Mouse (Mus musculus) neural tube, embryonic 10.5 days (tissue): Measurements from ENCODE around the gene Lipi.

ENCODE experiments used
- DNase-seq: peaks from one replicate; pipeline ENCODE4 v3.0.0-alpha.2; 2017; ENCODE audit warnings: low spot score; ENCODE audit errors: extremely low spot score

The Lipi gene

DNA sequence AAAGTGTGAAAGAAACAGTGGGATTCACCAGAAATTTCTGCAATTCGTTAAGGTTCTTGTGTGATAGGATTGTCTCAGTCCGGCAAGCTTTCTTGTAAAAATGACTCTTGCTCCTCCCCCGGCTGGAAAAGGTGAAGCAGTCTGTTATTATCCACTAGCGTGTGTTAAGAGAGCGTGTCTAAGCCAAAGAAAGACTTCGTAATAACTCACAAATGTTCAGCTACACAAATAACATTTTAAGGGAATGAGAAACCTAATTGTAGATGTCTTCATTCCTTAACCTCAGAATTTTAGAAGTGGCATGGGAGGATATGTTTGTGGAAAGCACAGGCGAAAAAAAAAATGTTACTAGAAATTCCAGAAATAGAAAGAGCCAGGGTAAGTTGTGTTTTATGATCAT lies at the start of gene Lipi:
TSS of gene Lipi (minus strand) at position 101 of the 400 bp plus-strand sequence.
- DNase-seq: no peak

DNA sequence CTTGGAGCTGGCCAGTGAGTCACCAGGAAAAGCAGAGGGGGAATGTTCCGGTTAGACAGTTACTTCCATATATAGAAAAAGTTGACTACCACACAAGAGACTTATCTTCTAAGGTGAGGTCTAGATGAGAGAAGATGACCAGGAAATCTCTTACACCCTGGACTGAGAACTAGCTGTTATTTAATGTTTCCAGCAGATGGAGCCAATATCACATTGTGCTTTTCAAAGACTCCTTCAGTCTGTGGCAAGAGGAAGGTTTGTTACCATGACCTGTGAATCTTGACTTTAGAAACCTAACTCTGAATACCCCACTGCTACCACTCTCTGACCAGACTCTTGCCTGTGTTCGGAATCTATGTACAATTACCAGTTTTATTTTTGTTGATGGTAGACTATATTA lies 42.0 kb upstream of the Lipi start:
- DNase-seq: no peak

DNA sequence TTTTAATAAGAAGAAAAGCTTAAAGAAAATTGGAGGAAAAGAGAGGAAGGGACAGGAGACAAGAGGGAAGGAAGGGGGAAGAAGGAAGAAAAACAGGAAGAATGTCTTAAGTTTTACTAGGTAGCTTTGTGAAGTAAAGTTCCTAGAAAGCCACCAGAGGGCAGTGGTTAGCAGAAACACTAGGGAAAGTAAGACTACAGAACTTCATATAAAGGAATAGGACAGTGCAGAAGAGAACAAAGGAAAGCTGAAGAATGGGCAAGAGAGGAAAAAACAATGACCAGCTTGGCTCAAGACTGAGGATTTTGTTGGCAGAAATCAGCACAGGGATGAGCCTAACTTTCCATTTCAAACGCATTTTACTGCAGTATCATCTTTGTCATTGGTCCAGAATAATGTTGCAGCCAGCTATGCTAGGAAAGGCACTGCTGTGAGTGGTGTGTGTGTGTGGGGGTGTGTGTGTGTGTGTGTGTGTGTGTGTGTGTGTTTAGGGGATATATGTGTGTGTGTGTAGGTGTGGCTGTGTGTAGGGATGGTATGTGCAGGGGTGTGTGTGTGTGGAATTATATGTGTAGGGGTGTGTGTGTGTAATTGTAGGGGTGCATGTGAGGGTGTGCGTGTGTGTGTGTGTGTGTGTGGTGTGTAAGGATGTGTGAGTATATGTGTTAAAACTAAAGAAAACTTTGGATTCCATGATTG lies 31.9 kb upstream of the Lipi start:
- DNase-seq: no peak

DNA sequence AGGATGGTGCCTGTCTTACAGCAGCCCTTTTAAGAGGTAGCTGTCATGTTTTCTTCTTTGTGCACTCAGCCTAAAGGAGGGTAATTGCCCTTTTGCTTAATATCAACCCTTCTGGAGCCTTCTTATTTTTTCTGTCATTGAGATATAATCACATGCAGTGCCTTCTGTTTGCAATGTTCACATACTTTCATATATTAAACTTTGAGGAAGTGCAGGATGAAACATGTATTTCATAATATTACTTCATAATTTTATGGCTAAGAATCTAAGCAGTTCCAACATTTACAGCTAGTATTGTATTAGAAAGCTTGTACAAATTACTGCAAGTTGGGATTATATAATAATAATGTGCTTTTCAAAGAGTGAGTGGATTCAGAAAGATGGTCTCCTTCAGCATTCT lies 26.7 kb upstream of the Lipi start:
- DNase-seq: no peak

DNA sequence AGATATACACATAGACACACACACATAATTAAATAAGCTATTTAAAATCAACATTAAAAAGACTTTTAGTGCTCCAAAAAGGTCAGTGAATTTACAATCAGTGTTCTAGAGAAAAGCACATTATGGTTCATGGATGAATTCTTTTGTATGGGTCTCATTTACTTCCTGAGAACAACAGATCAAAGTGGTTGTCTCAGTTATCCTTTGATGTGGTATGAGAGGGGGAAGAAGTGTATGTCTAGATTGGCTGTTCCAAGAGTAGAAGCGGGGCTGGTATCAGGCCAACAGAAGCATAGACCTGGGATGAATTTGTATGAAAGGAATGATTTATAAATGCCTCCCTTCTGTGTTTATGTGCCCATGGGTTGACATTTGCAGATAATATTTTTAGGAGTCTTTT lies 20.6 kb upstream of the Lipi start:
- no peak for DNase-seq

DNA sequence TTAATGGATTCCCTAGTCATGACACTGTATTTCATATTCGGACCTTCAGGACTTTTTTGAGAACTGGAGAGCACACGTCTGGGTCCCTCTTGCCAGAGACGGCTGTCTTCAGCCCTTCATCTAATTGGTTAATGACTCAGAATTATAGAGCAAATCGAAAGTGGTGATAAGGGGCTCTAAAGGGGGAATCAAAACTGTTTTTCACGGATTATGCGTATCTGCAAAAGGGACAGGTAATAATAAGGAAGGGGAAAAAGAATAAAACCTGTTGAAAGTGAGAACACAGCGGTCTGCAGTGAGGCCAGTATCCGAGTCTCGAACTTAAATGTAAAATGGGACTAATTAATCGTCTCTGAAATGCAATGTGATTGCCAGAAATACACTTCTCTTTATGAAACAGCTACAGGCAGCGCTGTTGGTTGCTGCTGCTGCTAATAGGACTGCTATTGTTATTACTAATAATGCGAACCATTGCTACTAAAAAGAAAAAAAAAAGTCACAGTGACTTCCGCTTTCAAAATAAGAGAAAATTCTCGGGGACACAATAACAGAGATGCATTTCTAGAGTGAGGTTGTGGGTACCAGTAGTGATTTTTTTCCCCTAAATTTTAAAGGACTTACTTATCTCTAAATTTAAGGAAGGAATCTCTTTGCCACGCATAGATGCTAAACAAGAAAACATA lies 7.8 kb upstream of the Lipi start:
- DNase-seq: no peak

DNA sequence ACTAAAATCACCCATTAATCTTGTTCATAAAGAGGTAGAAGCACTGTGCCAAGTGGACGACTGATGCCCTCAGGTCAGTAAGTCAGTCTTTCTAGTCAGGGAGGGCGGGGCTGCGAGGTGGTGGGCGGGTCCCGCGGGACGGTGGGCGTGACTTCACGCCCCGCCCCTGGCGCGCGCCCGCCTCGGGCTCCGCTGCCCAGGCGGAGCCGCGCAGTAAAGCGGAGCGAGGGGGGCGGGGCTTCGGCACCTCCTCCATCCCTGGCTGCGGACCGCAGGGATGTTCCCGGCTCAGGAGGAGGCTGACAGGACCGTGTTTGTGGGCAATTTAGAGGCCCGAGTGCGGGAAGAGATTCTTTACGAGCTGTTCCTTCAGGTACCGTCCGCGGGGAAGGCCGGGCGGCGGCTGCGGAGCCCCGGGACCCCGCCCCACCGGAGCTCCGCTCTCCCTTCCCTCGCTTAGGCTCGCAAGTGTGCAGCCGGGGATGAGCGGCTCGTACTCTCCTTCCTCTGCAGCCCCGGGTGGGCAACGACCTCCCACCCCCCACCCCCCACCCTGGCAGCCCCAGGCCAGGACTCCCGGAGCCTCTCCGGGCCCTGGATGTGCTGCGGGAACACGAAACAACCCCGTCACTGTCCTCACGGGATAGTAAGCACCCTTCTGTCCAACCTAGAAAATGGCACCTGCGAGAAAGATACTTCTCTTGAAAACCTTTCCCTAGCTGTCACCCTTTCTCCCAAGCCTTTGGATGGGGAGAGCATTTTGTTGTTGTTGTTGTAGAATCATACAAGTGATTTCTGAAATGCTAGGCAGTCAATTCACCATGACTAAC lies 7.0 kb upstream of the Lipi start, which contains the start of gene Rbm11:
TSS of gene Rbm11 (plus strand) at position 174 of the 830 bp plus-strand sequence.
- DNase-seq: peak; percentile 82

DNA sequence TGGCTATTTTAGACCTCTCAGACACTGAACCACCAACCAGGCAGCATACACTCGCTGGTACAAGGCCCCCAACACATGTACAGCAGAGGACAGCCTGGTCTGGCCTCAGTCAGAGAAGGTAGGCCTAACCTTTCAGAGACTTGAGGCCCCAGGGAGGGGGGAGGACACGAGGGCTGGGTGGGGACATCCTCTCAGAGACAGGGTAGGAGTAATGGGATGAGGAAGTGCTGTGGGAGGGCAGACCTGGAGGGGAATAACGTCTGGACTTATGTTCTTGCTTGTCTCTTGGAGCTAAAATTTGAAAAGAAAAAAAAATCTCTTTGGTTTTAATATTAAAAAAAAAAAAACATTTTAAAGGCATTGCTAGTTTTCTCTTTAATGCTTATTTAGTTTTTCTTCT lies 605 bp upstream of the Lipi start:
- DNase-seq: no peak

DNA sequence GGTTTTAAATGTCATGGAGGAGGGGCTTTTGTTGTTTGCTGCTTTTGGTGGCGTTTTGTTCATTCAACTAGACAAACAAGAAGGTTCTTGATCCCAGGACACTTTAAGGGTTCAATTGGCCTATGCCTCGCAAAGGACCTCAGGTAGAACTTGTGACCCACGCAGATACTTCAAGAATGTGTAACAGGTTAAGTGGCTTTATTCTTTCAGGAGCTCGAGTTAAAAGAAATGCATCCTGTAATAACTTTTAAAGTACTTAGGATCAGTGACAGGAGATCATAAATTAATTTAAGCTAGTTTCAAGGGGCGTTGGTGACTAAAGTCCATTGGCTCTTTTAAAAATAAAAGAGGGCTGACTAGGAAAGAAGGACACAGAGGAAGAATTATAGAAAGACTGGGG lies 3.6 kb downstream of the Lipi start:
- DNase-seq: no peak

DNA sequence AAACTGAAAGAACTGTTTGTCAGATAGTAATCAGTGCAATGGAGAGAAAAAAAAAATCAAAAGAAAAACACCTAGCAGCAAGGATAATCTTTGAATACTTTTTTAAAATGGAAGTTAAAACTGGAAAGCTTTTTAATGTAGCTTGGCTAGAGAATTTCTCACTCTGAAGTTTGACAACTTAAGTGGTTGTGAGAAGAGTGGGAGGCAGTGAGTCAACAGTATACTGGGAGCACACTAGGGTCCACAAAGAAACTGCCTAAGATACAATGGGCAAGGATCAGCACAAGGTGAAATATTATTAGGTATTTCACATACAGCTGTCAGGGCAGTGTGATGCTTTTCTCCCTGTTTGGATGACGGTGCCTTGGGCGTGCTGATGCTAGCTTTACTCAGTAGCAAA lies 23.0 kb downstream of the Lipi start:
- DNase-seq: no peak

DNA sequence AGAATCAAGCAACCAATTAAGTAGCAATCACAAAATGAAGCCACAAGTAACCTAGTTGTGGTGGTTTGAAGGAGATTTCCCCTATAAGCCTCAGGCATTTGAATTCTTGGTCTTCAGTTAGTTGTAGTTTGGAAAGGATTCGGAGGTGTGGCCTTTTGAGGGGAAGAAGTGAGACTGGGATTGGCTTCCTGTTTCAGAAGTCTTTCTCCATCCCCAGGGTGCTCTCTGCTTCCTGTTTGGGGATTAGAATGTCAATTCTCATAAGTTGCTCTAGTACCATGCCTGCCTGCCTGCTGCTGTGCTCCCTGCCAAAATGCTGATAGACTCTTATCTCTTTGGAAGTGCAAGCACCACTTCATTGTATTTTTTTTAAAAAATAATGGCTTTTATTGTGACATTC lies 40.6 kb downstream of the Lipi start:
- no peak for DNase-seq

DNA sequence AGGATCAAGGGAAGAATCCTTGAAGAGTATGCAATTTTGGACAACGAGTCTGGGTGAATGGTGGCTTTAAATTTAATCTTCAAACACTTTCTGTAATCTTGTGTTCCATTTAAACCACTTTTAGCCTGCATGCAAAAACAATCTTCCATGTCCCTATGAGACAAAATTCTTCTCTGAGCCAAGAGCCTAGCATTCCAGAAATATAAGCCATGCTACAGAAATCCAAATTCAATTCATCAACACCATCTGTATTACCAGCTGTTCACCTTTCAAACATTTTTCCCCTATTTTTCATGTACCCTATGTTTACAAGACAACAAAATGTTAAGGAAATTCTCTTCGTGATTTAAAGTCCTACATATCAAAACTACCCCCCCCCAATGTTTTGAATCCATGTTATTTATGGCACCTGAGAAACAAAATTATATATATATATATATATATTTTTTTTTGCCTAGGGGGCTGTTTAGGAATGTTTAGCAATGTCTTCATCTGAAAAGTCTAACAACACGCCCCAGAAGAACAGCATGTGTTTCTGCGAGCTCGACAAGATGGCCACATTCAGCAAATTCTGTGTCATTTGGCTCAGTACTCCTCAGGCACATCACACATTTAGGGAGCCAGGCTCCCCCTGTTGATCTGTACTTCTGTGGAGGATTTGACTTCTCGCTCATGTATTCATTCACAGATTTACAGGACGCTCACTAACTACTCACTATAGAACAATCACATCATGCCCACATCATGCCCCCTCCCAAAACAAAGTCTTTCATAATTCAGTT lies 47.9 kb downstream of the Lipi start:
- DNase-seq: no peak

DNA sequence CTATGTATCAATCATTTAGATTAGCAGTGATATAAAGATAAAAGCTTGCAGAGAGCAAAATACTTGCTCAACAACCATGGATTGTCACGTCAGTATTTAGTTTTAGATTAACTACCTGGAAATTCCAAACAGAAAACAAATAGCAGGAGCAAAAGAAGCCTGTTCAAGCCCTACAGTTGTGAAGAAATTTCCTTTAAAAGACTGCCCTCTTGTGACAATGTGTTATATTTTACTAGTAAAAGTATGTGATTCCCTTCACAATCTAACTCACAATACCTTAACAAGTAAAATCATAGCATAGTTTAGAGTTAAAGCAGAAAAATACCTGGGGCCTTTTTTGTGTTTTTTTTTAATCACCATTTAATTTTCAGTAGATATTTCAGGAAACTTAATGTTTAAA lies 54.2 kb downstream of the Lipi start:
- DNase-seq: no peak

DNA sequence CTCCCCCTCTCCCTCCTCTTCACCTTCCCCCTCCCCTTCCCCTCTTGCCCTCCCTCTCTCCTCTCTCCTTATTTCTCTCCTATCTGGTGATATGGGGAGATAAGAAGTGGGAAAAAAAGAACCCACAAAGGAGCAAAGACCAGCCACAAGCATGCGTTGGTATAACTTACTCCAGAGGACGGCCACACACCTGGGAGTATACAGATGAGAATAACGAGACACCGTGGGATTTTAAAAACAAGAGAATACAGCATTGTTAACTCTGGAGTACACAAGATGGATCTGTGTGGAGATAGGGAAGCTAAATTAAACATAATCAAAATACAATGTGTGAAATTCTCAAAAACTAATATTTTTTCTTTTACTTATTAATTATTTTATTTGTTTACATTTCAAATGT lies 89.3 kb downstream of the Lipi start:
- no peak for DNase-seq
